Mouse (Mus musculus) induced T-regulatory cell, adult 2 months (primary cell): Measurements from ENCODE around the gene Sdk1.

ENCODE experiments used
- DNase-seq: peaks from one replicate; pipeline ENCODE4 v3.0.0-alpha.2; 2012; ENCODE audit warnings: low read depth

Sdk1 gene

DNA sequence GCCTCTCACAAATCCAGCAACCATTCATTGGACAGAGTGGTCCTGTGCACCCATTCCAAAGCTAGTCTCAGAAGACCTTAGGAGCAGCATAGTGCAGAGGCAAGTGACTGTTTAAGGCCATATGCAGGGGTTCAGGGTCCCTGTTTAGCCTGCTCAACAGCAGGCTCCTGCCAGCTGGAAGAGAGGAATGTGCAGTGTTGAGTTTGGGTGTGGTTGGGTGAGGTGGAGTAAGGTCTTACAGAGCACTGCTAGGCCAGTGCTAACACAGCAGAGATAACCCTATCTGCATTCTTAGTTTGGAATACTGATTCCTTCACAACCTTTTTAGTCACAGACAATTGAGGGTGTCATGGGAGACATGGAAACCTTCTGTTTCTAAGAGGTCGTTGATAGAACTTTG is 206.0 kb downstream of the Sdk1 start:
- DNase-seq: no peak

DNA sequence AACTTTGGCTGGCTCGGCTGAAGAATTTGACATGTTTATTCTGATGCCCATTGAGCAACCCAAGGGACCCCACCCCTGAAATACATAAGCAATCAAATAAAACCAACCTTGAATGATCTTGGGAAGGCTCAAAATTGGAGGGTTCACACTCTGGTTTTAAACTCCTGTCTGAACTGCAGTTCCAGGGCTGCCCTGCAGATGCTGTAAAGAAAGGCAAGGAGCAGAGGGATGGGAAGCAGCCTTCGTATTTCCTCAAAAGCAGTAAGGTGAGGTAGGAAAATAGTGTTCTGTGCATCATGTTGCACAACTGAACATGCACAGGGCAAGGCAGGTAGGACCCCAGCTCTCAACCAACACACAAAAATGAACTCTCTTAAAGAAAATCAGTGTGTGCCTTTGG is 222.1 kb downstream of the Sdk1 start:
- DNase-seq: no peak

DNA sequence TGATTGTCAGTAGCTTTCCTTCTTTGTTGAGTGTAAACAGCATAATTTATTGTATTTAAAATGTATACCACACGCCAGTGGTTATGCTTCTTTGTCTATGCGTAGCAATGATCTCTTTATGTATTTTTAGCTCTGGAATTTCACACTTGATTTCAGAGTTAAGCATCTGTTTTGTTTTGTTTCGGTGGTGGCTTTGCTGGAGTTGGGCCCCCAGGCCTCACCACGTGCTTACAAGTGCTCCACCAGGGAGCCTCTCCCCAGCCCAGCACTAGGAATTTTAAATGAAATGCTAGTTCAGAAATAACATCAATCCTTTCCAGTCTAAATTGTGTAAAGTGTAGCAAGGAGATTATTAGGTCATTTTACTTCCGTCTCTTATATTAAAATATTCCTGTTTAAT is 227.5 kb downstream of the Sdk1 start:
- DNase-seq: no peak

DNA sequence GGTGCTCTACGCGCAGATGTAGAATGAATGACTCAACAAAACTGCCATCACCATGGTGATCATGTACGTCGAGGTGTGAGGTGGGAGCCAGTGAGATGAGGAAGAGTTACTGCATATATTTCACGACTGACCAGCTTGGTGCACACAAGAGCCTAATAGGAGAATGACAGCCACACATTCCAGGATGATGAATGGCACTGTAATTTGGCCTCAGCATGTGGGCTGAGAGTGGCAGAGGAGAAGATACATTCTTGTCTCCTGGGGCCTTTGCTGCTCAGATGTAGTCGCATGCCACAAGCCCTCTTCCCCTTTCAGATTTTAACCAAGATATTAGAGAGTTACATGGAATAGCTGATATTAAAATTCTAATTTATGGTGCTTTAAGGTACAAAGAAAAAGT is 264.0 kb downstream of the Sdk1 start:
- no peak for DNase-seq

- DNase-seq: no peak
Measured at GRCm38 (mm10) chr5:141506344-141506743, 265.1 kb downstream of the Sdk1 start.

GRCm38 (mm10) chr5:141524801-141525715 is 283.8 kb downstream of the Sdk1 start:
- DNase-seq: no peak

GRCm38 (mm10) chr5:141540193-141540592 is 298.9 kb downstream of the Sdk1 start:
- no peak for DNase-seq

- DNase-seq: no peak
Measured at GRCm38 (mm10) chr5:141542890-141543666, 301.8 kb downstream of the Sdk1 start.

DNA sequence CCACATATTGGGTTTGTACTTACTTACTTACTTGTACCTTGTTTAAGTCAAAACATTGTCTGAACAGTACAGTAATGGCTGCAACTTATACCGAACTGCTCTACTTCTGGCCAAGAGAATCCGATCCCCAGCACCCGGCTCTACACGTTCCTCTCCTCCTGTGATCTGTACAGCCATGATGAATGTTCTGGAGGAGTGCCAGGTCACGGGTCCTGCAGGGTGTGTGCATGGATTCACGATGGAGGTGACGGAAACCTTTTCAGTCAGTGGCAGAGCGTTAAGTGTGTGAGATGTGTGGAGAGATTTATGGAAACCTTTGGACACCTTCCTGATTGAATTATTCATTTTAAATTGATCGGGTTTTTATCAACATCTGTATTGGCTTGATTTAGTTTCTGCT is 312.2 kb downstream of the Sdk1 start:
- DNase-seq: no peak

- DNase-seq: no peak
Measured at GRCm38 (mm10) chr5:141558731-141559130, 317.4 kb downstream of the Sdk1 start.

DNA sequence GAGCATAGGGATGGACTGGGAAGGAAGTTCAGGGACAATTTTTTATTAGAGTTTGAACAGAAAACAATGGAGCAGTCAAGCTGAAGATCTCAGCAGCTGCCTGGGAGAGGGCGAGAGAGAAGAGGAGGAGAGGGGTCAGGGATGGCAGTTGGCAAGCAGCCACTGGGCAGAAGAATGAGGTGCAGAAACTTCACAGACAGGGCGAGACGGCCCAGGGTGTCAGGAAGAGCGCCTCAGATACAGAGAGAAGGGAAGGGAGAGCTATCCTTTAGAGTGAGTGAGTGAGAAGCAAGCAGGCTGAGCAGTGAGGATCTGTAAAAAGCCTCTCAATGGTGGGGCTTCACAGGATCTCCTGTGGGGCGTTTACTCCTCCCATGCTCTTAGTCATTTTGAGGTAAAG is 319.0 kb downstream of the Sdk1 start:
- no peak for DNase-seq

- DNase-seq: no peak
Measured at GRCm38 (mm10) chr5:141561989-141562560, 320.8 kb downstream of the Sdk1 start.

DNA sequence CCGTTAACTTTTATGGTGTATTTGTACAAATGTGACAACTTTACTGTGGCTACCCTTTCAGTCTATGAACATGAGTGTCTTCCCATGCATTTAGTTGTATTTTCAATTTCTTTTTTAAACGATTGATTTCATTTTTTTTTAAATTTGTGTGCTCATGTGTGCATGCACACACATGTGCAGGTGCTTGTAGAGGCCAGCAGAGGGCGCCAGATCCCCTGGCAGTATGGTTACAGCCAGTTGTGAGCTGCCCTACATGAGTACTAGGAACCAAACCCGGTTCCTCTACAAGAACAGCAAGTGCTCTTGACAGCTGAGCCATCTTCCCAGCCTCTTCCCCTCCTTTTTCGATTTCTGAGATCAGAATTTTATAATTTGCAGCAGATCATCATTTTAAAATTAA is 322.9 kb downstream of the Sdk1 start:
- no peak for DNase-seq

DNA sequence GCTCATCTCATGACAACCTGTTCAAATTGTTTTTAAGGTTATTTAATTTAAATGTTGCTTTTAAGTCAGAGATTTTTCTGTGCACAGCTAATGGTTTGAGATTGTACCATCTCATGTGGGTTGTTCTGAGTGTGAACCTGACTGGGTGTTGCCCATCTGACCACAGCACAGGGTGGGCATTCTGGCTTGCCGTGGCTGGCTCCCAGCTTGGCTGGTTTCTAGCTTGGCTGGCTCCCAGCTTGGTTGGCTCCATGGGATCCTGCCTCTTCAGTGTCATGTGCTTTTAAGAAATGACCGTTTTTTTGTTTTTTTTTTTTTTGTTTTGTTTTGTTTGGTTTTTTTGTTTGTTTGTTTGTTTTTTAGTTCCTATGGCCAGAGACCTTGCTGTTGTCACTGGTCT is 326.8 kb downstream of the Sdk1 start:
- no peak for DNase-seq

- DNase-seq: no peak
Measured at GRCm38 (mm10) chr5:141570442-141570841, 329.2 kb downstream of the Sdk1 start.

DNA sequence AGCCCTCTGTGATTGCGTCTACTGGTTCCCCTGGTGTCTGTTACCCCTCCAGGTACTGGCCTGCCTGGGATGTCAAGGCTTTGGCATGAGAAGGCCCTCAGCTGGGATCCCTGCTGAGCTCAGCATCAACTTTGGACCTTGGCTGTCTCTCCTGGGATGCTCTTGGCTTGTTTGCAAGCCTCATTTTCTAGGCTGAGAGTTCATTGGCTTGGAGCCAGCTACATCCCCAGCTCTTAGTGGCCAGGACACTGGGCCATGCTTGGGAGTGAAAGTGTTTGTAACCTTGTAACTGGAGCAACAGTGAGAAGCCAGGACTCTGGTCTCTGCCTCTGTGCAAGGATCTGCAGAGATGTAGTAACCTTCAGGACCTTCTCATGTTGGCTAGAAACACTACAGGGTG is 333.0 kb downstream of the Sdk1 start:
- DNase-seq: no peak

DNA sequence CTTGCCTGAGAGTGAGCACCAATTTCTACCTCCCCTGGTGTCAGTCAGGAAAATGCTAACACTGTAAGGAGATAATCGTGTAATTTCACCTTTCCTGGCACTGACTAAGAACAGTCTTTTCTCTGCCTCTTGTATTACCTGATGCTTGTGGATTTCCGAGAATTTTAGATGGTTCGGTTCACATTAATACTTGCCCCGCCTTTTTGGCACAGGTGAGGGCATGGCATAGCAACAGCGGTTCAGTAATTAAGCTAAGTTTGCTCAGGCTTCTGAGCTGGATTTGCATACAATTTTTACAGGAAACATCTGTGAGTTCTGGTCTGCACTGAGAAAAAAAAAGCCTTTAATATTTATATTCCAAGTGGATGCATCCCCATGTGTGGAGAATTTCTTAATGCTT is 350.0 kb downstream of the Sdk1 start:
- DNase-seq: no peak

- no peak for DNase-seq
Measured at GRCm38 (mm10) chr5:141612721-141613120, 371.4 kb downstream of the Sdk1 start.

- no peak for DNase-seq
Measured at GRCm38 (mm10) chr5:141615763-141616162, 374.5 kb downstream of the Sdk1 start.

DNA sequence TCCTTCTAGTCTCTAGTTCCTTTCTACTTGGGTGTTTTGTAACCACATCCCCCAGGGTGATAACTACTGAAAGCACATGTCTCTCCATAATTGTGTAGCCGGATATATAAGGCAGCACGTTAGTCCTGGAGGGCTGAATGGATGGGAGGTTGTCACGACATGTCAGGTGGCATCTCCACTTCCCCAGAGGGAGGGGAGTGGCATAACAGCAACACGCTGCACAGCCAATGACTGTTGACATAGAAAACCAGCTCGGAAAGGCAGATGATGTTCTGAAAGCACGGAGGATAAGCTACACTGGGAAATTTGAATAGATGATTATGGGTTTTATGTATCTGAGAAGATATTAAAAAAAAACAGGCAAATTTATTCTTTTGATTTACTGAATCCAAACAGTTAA is 376.4 kb downstream of the Sdk1 start:
- no peak for DNase-seq

DNA sequence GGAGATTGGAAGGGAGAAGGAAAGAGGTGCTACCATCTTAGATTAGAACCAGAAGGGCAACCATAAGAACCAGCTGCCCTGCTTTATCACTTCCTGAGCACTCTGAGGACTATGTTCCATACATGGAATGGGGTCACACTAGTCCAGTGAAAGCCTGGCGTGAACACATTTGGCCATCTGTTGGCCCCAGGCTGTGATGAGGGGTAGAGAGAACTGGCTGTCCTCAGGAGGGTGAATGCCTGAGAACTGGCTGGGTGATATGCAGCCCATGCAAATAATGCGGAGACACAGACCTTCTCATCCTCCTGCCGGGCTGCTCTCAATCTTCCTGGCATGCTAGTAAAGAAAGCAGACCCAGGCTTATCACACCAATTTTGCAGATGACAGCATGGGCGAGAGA is 384.1 kb downstream of the Sdk1 start:
- DNase-seq: no peak

DNA sequence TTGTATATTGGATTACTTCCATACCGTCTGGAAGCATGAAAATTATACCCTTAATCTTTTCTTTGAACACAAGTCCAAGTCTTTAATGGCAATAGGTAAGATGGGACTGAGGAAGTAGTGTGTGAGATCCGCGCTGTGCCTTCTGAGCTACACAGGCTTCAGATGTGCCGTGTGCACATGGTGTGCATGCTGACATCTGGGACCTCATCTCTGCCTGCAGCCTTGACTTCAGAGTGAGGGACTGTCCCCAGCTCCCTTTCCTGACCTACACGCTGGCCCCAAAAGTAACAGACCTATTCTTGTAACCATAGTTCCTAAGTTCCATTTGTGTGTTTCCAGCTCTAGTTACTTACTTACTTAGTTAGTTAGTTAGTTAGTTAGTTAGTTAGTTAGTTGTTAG is 390.4 kb downstream of the Sdk1 start:
- no peak for DNase-seq

DNA sequence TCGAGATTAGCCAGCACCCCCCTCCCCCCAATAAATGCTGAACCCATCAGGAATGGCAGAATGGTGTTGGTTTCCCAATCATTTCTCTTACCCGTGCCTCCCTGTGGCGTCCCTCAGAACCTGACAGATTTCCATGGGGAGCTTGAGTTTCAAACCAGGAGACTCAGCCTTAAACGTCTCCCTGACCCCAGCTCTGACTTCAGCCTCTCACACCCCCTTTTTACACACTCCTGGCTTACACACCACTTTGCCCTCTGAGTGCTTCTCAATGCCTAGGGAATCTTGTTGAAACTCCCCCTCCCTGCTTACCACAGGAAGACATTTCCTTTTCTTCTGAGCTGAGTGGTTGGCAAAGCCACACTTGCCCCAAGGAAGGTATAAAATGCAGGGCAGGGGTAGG is 392.0 kb downstream of the Sdk1 start:
- DNase-seq: no peak
